Mouse (Mus musculus) embryo, embryonic 10.5 days (tissue): ENCODE measurements at regions not wholly inside any gene's neighbourhood (a gene's known extent, or its start where the extent isn't known, plus 50 kb on each side); places are given as distances from the start of the nearest gene placed in this dataset.
"Not testable (repeated sequence)": the region's sequence is repeated elsewhere in the genome, so short reads cannot be mapped to it uniquely, and the experiment has no call there.

Experiments
- DNase-seq: peaks from one replicate; pipeline ENCODE4 v3.0.0-alpha.2; 2015; ENCODE audit warnings: low spot score

- DNase-seq = no peak
Measured at GRCm38 (mm10) chr19:27028834-27029233, 143.2 kb downstream of the Gm815 start.

GRCm38 (mm10) chr19:27031030-27031700 lies 145.5 kb downstream of the Gm815 start:
- no peak for DNase-seq

- no peak for DNase-seq
Measured at GRCm38 (mm10) chr19:27032621-27033020, 146.9 kb downstream of the Gm815 start.

- peak; percentile 53 for DNase-seq
Measured at GRCm38 (mm10) chr19:27038298-27038697, 152.6 kb downstream of the Gm815 start.

- DNase-seq = no peak
Measured at GRCm38 (mm10) chr19:27040321-27041025, 154.8 kb downstream of the Gm815 start.

- DNase-seq = no peak
Measured at GRCm38 (mm10) chr19:27066449-27067181, 149.7 kb upstream of the Vldlr start.

- no peak for DNase-seq
Measured at GRCm38 (mm10) chr19:27073281-27073680, 143.0 kb upstream of the Vldlr start.

- no peak for DNase-seq
Measured at GRCm38 (mm10) chr19:27075019-27075418, 141.3 kb upstream of the Vldlr start.

- no peak for DNase-seq
Measured at GRCm38 (mm10) chr19:27076920-27077512, 139.3 kb upstream of the Vldlr start.

GRCm38 (mm10) chr19:27087344-27087743 lies 128.9 kb upstream of the Vldlr start:
- DNase-seq = no peak

GRCm38 (mm10) chr19:27087833-27088232 lies 128.5 kb upstream of the Vldlr start:
- DNase-seq = no peak

GRCm38 (mm10) chr19:27089099-27089498 lies 127.2 kb upstream of the Vldlr start:
- no peak for DNase-seq

- DNase-seq = no peak
Measured at GRCm38 (mm10) chr19:27091603-27092002, 124.7 kb upstream of the Vldlr start.

- no peak for DNase-seq
Measured at GRCm38 (mm10) chr19:27094777-27095478, 121.4 kb upstream of the Vldlr start.

- no peak for DNase-seq
Measured at GRCm38 (mm10) chr19:27099921-27100320, 116.4 kb upstream of the Vldlr start.

- DNase-seq = no peak
Measured at GRCm38 (mm10) chr19:27110437-27110836, 105.8 kb upstream of the Vldlr start.

- DNase-seq = no peak
Measured at GRCm38 (mm10) chr19:27120876-27121275, 95.4 kb upstream of the Vldlr start.

GRCm38 (mm10) chr19:27122348-27122747 lies 93.9 kb upstream of the Vldlr start:
- no peak for DNase-seq

- DNase-seq = no peak
Measured at GRCm38 (mm10) chr19:27123334-27123733, 93.0 kb upstream of the Vldlr start.

- peak; percentile 38 for DNase-seq
Measured at GRCm38 (mm10) chr19:27123806-27124469, 92.3 kb upstream of the Vldlr start.

- DNase-seq = not testable (repeated sequence)
Measured at GRCm38 (mm10) chr19:27128501-27128900, 87.8 kb upstream of the Vldlr start.
